Mouse (Mus musculus) hindlimb bud, embryonic 11.5 days (tissue): ENCODE results near the gene Sept10.
A peak's percentile ranks its signal among the peaks of the same experiment; 100 is the strongest.

Experiments
- DNase-seq: peaks from one replicate; pipeline ENCODE4 v3.0.0-alpha.2; 2012; ENCODE audit warnings: low read depth, low spot score; ENCODE audit errors: extremely low spot score

The Sept10 gene

DNA sequence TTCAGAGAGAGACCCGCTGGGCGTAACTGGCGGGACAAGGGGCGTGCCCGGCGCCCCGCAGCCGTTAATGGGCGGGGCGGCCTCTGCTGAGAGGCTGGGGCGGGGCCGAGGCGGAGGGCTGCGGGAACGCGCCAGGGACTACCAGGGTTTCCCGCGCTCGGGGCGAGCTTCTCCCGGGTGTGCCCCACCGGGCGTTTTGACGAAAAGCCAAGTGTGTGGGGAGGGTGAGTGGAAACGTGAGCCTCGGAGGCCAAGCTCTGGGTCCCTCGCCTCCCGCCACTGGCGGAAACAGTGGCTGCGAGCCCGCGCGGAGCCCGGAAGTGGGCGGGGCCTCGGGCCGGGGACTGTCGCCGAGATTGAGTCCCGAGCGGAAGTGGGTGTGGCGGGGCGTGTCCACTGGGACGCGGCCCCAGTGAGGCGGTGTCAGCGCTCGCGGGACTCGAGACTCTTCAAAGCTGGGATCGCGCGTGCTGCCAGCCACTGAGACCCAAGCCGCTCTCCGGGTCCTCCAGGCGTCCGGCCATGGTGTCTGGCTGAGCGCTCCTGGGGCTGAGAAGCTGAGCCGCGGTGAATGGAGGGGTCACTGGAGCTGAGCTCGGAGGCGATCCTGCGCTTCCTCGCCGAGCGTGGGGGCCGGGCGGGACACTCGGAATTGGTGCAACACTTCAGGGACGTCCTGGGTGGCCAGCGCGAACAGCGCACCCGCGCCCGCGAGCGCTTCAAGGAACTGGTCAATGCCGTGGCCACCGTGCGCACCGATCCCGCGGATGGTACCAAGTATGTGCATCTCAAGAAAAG, at the start of gene Sept10, which contains the start of gene Sowahc:
Sept10 (minus strand) TSS at position 375 of the 798 bp plus-strand sequence.
Sowahc (plus strand) TSS at position 481 of the 798 bp plus-strand sequence.
- DNase-seq: peak; percentile 64

DNA sequence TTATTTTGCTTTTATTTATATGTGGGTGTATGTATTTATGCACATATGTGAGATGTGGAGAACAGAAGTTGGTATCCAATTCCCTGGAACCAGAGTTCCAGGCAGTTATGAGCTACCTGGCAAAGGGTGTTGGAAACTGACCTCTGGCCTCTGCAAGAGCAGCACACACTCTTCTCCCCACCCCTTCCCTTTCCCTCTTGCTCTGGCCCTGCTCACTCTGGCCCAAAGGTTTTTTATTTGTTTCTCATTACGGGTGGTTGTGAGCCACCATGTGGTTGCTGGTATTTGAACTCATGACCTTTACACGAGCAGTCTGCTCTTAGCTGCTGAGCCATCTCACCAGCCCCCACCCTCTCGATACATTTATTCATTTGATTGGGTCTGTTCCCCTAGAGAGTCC, 47.1 kb upstream of the Sept10 start:
- DNase-seq: no peak

DNA sequence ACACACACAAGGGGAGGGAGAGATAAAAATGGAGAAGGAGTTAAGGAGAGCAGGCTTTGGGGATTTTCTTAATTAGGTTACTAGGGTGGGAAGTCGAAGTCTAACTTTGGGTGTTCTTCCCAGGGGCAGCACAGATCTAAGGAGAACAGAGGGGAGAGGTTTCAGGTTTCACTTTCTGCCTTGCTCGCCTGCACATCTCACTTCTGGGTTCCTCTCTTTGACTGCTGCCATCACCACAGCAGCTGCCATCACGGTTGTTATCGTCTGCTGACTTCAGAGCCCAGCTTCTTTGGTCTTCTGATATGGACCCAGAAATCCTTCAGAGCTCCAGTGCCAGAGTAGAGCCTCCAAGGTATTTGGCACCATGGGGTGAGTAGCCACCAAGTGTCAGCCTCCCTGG, 46.5 kb upstream of the Sept10 start:
- DNase-seq: no peak

DNA sequence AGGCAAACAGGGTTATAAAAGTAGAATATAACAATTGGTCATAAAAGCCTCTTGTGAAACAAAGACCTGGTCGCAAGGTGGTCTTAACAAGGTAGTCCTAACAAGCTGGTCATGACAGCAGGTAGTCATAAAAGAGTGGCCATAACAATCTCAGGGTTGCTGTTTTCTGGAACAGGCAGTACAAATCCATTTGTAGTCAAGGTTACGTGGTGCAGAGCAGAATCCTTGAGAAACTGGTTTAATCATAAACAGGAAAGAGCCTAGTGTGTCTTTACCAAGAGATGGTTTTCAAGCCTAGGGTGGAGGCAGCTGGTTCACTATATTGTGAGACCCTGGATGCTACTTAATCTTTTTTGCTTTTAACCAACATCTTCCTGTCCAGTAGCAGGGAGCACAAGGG, 45.6 kb upstream of the Sept10 start:
- no peak for DNase-seq

DNA sequence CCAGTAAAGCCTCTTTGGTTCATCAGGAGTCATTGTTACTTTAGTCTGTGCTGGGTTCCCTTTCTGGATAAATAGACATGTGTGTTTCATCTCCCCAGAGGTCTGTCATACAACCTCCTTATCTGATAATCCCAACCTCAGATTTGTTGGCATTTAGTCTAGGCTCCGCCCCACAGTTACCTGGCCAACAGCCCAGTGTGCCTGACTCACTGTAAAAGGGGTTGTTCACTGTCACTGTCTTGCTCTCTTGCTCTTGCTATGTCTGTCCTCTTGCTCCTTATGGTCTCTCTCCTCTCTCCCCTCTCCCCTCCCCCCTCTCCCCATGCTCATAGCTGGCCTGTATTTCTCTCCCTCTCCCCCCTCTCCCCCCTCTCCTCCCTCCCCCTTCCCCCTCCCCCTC, 44.5 kb upstream of the Sept10 start:
- no peak for DNase-seq

DNA sequence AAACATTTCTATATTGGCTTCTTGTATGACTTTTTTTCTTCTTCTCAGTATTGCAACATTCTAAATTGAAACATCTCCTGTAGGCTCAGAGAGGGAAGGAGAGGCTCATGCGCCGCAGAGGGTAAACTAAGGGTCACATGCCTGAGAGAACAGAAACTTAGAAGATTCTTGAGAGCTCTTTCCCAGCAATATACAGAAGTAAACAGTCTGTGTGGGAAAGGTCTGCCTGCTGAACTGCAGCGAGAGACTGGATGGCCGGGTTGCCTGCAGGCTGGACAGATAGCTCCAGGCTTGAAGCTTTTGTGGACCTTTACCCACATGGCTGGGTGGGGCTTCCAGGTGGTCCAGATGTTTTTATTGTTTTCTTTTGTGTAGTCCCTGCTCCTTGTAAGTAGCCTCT, 44.0 kb upstream of the Sept10 start:
- DNase-seq: no peak

DNA sequence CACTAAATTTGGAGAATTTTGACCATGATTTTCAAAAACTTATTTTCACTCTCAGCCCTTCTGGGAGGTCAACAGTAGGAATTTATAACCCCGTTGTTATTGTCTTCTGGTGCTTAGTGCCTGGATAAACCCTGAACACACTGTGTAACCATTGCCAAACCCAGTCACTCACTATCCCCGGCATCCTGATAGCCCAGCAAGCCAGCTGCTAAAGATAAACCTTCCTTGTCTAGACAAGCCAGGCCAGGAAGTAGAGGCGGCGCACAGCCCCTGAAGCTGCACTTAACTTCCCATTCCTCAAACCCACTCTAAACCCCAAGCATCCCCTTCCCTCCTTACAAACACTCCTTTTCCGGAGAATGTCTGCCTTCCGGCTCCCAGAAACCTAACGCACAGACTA, 43.4 kb upstream of the Sept10 start:
- DNase-seq: no peak

DNA sequence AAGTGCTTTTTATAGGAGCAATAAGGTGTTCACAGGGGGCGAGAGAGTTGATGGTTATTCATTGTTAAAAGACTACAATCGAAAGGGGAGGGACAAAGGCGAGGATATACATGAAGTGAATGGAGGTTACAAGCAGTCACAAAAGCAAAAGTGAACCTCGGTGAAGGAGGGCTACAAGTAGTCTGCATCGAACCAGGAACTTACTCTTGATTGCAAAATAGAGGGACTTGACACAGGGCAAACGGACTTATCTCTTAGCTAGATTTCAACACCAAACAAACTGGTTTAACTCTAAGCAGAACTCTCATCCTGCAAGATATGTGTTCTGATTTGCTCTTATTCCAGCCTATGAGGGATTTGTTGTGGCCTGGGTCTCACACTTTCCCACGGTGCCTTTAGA, 41.3 kb upstream of the Sept10 start:
- no peak for DNase-seq

DNA sequence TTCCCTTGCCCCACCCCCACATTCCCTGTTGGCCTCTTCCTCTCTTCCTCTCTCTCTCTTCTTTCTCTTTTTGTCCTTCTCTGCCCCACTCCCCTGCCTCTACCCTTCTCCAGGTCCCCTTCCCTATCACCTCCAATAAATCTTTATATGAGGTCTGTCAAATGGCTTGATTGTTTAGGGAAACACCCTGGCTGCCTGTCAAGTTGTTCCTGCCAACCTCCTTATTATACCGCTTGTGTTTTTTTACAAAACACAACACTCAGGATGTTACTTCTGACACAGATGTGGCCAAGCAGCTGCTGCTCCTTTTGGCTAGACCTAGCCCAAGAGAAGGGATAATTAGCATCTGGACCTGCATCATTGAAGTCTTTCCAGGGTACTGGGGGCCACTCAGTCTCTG, 40.4 kb upstream of the Sept10 start:
- DNase-seq: no peak

DNA sequence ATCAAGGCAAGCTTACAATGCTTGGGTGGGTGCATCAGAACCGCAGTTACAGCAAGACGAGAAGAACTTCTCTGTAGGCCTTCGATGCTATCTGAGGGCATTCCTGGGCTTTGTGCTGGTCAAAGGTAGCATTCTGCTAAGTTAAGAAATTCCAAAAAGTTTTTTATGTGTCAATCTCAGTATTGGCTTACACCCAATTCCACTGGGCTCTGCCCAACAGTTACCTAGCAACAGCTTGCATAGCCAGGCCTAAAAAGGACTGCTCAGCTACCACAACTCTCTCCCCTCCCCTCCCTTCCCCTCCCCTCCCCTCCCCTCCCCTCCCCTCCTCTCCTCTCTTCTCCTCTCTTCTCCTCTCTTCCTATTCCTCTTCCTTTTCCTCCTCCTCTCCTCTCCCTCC, 40.0 kb upstream of the Sept10 start:
- no peak for DNase-seq

DNA sequence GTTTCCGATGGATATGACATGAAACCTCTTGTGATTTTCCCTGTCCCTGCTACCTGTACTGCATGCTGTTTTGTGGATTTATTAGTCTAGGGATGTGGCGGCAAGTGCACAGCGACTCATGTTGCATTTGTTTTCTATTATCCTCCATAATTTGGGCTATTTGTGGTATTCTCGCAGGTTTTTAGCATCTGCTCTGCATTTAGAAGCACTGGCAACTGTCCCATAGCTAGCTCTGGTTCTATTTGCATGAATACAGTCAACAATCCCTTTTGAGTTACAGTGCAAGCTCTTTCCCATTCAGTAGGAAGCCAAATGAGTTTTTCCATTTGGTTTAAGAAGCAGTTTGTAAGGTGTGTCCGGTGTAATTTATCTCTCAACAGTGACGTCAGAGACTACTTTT, 37.9 kb upstream of the Sept10 start:
- no peak for DNase-seq

DNA sequence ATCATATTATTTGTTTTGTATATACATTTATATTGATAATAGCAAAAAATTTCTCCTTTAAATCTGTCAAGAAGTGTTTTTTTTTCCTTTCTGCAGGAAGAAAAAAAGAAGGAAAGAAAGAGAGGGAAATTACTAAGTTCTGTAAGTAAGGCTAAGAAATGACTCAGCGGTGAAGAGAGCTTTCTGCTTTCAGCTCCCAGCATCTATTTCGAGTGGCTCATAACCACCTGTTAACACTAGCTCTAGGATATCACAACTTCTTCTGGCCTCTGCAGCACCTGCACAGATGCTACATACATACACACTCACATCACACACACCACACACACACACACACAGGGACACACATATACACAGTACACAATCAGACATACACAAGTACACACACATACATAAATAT, 34.9 kb upstream of the Sept10 start:
- no peak for DNase-seq

DNA sequence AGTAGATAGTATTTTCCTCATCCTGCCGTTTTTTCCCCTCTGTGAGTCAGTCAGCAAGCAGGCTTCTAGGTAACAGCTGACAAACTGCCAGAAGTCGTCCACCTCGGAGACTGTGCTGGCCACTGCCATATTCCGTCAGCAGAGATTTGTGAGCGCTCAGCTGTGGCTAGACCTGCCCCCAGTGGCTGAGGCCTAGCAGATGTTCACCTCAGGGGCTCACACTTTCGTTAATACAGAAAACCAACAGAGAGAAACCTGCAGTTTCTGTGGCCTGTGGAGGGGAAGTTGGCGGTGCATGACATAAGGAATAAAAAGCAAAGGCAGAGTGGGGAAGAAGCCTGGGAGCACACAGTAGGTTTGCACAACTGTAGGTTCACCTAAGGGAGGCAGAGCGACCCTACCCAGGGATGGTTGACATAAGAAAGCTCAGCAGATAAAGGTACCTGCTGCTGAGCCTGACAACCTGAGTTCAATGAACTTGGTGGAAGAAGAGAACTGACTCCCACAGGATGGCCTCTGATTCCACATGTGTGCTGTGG, 32.0 kb upstream of the Sept10 start:
- DNase-seq: no peak

DNA sequence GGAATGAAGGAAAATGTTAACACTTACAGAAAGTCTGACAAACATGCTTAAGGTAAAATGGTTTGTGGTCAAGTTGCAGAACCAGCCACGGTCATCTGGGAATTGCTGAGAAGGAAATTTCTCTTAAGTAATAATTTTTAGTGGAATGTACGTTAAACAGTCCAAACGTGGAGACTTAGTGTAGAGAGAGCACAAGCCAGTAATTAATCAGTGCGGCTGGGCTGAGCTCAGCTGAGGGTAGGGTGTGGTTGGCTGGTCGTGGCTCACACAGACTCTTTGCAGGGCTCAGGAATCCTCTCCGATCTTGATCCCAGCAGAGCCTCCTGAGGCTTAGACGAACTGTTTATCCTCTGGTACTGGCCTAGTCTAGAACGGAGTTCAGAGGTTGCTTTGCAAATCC, 30.7 kb upstream of the Sept10 start:
- DNase-seq: no peak

DNA sequence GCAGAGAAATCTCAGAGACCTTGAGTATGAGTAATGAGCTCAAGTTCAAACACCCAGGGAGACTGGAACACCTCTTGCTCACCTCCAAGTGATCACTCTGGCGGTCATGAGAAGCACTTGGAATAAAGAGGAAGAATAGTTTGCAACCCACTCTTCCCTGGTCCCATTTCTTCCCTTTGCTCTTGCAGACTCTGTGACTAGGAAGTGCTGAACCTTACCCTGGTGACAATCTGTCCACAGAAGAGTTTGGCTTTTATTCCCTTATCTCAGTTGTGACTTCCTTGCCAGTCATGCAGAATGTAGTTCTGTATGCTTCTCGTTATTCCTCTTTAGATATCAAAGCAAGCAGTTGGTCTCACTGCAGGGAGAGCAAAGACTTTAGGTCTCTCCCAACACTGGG, 30.3 kb upstream of the Sept10 start:
- DNase-seq: no peak

DNA sequence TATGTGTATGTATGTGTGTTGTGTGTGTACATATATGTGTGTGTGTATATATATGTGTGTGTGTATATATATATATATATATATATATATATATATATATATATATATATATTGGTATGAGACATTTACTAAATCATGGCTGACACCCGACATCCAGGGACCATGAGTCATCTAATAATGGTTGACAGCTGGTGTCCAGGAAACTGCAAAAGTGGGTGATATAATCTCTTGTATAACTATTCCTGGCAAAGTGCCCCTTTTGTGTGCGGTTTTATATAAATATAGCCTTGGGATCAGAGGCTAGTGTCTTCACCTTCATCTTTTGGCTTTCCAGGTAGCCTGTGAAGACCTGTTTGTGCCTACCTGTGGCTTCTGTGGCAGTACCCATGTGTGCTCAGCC, 29.0 kb upstream of the Sept10 start:
- DNase-seq: no peak

DNA sequence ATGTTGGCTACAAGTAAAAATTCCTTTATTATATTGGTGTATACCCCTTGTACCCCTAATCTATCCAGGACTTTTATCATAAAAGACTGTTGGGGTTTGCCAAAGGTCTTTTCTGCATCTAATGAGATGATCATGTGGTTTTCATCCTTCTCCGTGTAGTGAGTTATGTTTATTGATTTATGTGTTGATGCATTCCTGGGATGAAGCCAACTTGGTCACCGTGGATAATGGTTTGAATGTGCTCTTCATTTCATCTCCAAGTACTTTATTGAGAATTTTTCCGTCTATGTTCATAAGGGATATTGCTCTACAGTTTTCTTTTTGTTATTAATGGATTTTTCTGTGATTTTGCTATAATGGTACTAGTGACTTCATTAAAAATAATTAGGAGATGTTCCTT, 27.9 kb upstream of the Sept10 start:
- no peak for DNase-seq

DNA sequence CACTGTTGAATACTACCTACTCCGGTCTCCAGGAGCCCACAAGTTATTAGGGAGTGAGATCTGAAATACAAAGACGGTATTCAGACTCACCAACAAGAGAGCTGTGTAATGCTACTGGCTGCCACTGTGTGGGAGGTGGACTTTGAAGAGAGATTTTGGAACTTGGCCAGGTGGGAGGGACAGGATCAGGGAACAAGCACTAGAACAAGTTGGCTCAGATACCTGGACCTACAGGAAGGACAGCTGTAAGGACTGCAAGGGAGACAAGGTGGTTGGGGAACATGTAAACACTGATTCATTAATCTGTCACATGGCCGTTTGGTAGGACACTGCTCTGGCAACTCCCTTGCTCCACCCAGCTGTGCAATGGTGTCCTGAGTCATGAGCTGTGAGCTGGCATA, 19.5 kb upstream of the Sept10 start:
- DNase-seq: no peak

DNA sequence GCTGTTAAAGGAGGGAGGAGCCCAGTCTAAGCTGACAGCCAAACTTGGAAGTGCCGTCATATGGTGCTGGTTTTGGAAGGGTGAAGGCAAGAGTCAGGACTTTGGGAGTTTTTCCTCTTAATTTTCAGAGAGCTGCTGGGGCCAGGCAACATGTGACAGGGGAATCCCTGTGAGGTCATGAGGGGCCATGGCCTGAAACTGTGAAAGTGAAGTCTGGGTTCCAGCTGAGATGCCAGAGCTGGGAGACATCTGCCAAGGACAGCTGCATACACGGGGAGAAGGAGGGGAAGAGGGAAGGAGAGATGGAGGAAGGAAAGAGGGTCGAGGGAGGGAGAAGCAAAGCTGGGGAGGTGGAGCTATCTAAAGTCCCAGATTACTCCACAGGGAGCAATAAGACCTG, 16.1 kb upstream of the Sept10 start:
- no peak for DNase-seq

DNA sequence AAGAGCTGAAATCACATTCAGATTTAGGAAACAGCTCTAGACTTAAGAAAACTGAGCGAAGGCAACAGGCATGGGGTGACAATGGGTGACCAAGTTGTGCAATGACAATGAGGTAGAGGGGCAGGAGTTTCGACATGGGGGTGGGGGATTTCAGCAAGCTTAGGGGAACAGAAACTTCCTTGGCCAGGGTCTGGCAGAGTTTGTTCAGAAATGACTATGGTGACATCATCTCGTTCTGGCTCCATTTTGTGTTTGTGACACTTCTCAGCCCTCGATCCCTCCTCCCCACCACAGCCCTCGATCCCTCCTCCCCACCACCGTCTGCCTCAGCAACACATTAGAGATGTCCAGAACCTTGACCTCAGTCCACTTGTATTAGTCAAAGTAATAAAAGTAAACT, 14.8 kb upstream of the Sept10 start:
- no peak for DNase-seq

DNA sequence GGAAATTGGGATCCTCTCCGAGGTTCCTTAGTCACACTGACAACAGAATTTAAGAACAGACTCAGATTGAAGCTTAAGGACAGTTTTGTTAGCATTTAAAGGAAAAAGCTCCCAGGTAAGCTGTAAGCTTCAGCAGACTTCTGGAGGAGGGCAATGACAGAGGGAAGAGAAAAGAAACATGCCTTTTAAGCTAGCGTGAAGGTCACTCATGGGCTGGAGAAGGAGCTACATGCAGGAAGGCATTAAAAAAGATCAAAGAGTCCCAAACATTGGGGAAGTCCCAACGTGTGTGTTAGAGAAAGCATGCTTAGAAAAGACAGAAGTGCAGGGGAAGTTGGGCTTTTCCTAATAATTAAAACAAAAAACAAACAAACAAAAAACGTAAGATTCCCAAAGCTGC, 14.2 kb upstream of the Sept10 start:
- no peak for DNase-seq

DNA sequence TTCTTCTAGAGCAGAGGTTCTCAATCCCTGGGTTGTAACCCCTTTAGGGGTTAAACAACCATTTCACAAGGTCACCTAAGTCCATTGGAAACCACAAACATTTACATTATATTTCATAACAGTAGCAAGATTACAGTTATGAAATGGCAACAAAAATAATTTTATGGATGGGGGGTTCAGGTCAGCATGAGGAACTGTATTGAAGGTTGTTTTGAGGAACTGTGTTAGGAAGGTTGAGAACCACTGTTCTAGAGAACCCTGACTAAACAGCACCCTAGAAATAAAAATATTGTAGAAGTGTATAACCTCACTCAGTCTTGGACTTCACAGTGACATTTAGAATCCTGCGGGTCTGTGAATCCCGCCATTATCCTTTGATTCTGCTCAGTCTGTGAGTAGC, 13.6 kb upstream of the Sept10 start:
- no peak for DNase-seq

DNA sequence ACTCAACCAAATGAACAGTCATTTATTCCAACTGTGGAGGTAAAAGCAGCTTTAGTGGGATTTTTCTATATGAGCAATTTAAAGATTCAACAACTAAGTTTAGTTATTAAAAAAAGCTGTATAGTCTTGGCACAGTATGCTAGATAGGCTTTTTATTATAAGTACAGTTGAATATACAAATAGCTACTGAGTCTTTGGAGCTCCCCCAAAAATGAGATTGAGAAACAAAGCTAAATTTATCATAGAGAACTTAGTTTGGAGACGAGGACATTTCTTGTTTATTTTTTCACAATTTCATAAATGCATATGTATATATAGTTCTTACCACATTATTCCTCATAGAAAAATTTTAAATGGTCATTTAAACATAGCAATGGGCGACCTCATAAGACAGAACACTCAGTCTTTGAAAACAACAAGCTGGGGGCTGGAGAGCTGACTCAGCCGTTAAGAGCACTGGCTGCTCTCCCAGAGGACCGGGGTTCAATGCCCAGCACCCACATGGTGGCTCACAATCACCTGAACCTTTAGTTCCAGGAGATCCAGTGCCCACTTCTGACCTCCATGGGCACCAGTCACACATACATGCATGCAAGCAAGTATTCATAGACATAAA, 7.7 kb upstream of the Sept10 start:
- no peak for DNase-seq
